Mouse (Mus musculus) lung, postnatal 25 days (tissue): ENCODE measurements around the gene Spg20.

ENCODE experiments used
- DNase-seq: peaks from one replicate; pipeline ENCODE4 v3.0.0; 2022; ENCODE audit warnings: low spot score

Spg20 gene

GRCm38 (mm10) chr3:55098014-55098413, 13.9 kb upstream of the Spg20 start:
- no peak for DNase-seq

DNA sequence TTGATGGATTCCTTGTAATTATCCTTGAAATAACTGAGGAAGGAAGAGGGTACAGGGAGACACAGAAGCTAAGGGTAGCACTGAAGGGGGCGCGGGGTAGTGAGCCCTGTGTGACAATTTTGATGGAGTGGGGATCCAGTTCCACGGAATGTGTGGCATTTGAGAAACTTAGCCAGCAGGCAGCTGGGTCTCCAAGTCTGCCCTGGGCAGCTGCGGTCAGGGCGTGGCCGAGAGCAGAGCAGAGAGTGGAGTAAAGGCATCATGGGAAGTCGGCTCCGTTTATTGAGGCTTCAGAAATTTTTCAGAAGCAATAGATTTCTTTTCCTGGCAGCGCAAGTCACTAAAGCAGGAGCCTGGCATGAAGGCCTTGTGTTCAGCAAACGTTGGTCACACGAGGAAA, 12.9 kb upstream of the Spg20 start:
- DNase-seq = no peak

DNA sequence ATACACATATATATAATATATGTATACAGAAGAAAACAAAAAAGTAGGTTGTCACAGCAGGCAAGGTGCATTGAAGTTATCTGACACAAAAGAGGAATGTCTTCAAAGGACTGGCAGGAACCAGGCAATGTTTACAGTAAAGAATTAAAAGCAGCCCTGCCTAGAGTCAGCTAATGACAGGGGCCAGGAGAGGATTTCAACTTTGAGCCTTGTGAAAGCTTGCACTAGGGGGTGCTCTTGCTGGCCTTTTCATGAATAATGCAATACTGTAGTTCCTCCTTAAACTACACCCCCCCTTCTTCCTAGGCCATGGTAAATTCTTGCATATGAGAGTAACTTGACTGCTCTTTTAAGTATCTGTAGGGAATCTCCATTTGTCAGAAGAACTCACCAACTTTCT, 10.8 kb upstream of the Spg20 start:
- DNase-seq = no peak

DNA sequence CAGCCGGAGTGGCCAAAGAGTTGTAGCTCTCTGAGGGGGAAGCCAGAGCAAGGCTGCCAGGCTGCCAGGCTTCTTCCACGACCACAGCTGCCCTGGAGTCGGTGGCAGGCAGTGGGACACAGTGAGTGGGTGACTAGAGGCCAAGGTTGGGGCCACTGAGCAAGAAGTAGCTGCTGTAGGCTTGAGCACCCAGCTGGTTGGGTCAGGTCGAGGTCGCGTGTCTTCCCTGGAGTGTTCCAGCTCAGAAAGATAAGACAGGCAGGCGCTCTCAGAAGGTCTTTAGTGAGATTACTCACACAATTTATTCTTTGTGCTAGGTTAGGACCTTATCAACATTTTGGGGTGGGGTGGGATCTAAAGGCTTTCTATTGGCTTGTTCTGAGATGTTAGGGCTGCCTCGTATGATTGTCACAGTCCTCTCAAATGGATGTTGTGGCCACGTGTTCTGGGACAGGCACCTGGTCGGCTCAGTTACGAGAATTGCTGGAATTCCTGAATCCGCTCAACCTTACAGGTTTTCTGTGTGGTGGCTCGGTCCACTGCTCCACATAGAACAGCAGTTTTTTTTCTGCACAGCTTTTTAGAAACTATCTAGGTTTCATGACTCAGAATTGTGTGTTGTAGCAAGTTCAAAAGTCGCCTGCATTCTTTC, 6.4 kb upstream of the Spg20 start:
- DNase-seq = no peak

DNA sequence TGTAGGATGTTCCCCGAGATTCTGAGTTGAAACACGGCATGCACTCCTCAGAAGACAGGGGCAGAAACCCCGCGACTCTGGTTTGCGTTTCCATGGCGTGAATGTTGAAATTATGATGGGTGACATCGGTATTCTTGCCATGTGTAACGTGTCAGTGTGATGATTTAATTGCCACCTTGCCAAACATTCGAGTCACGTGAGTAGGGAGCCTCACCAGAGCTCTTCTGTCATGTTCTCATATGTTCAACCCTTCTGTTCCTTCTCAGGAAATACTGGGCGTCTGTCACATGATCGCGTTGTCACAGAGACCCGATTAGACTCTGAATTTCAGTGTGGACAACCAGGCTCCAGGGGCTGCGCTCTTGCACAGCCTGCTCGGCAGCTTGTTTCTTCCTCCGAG, 5.9 kb upstream of the Spg20 start:
- DNase-seq = no peak

GRCm38 (mm10) chr3:55109097-55109496, 2.8 kb upstream of the Spg20 start:
- DNase-seq = no peak

DNA sequence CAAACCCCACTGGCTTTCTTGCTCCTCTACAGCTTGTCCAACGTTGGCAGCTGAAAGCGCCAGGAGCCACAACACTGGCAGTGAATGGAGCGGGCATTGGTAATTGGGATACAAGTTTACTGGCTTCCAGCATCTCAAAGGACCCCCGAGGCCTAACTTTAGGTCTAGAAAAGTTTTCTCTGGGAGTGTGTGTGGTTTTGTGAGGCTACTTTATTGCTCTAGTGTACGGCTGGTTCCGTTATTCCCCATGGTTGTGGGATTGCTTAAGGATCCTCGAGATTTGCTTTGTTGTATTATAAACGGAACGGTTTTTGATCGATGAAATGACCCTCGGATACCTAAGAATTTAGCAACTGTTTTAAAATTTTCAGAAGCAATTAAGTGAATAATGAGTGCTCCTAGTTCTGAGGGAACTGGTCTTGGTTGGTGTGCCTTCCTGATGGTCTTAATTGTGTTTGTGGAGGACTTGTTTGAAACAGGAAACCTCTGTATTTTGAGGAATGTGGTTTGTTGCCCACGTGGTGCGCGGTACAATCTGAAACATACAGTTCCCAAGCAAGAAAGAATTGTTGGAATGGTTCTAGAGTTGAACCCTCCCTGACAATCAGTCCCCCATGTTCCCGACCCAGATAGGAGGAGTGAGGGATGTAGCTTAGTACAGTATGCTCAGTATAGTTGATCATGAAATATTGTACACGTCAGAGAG, 955 bp downstream of the Spg20 start:
- DNase-seq = peak; percentile 21

DNA sequence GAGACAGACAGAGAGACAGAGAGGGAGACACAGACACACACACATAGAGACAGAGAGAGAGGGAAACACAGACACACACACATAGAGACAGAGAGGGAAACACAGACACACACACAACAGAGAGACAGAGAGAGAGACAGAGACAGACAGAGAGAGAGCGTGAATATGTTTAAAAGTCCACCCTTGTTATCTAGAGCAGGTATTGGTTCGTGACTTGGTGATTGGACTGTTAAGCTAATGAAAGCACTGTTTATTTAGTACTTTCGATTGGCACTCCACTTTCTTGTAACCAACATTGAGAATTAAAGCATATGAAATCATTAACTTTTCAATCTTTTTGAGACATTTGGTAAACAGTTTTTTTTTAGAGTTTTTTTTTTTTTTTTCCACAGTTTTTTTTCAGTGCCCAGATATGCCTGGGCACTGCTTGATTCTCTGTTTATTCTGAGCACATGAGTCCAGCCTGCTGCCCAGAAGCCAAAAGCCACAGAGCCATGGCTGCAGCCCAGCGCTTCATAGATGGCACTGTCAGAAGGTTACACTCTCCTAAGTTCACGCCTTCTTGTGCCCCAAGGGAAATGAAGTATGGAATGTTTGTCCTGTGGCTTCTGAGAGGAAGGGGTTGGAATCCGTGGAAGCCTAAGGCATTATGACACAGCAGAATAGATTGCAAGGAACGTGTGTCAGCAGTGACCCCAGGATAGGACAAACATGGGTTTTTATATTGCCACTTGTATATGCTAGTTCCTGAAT, 2.6 kb downstream of the Spg20 start:
- DNase-seq = peak; percentile 36

DNA sequence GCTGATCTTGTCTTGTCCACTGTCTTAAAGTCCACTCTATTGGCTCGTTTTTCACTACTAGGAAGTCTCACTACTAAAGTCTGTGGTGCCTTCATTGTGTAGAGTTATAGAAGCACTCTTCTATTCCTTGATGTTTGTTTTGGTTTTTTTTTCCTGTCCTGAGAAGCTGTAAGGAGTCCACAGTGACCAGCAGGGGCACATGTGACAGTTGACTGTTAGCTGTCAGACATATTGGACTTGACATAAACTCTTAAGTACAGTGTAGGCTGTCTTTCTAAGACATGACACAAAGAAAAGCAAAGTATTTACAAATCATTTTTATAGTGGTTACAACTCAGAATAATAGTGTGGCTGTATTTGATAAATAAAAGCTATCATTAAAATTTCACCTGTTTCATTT, 3.2 kb downstream of the Spg20 start:
- no peak for DNase-seq

- DNase-seq = no peak
These were observed 4.1 kb downstream of the Spg20 start for GRCm38 (mm10) chr3:55115989-55116388.

GRCm38 (mm10) chr3:55119275-55119898, 7.5 kb downstream of the Spg20 start:
- DNase-seq = peak; percentile 65

- DNase-seq = no peak
These were observed 10.5 kb downstream of the Spg20 start for GRCm38 (mm10) chr3:55122336-55122870.

- DNase-seq = no peak
These were observed 11.2 kb downstream of the Spg20 start for GRCm38 (mm10) chr3:55123064-55123463.

GRCm38 (mm10) chr3:55129181-55129692, 17.3 kb downstream of the Spg20 start:
- no peak for DNase-seq

DNA sequence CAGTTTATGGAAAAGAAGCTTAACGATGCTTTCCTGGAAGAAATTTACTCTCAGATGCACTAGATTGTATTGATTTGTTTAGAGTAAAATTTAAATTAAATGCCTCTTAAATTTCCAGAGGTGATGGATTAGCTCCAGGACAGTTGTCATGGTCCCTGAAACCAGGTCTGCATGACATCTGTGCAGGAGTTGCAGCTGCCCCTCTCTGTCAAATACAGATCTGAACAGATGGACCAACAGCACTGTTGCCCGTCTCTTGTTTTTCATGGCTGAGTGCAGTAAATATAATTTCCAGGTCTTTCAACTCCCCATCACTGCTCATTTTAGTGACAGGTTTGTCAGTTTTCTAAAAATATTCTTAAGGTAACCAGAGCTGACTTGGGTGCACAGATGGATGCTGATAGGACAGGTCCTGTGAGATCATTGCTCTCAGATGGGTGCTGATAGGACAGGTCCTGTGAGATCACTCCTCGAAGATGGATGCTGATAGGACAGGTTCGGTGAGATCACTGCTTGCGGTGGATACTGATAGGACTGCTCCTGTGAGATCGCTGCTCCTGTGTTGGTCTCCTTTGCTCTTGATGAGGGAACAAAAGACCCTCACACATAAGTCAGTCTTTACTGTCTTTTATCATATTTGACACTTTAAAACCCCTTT, 19.8 kb downstream of the Spg20 start:
- no peak for DNase-seq

GRCm38 (mm10) chr3:55137039-55137438, 25.1 kb downstream of the Spg20 start, which contains the start of gene Ccdc169:
Ccdc169 (plus strand) TSS chr3:55137339.
- DNase-seq = no peak

GRCm38 (mm10) chr3:55139837-55140236, 27.9 kb downstream of the Spg20 start:
- DNase-seq = no peak

- no peak for DNase-seq
These were observed 29.5 kb downstream of the Spg20 start for GRCm38 (mm10) chr3:55141401-55141800.

DNA sequence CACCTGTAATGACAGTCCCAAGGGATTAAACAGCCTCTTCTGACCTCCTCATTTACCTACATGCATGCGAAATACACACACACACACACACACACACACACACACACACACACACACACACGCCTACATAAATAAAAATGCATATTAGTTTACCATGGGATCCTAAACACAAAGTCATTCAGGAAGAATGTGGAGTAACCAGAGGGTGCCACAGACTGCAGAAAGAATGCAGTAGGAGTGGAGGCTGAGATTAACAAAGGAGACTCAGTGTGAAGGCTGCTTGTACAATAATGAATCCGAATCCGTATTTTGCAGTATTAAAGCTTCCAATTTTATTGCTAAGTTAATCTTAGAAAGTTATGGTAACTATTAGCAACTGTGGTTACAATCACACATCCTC, 33.0 kb downstream of the Spg20 start:
- no peak for DNase-seq

DNA sequence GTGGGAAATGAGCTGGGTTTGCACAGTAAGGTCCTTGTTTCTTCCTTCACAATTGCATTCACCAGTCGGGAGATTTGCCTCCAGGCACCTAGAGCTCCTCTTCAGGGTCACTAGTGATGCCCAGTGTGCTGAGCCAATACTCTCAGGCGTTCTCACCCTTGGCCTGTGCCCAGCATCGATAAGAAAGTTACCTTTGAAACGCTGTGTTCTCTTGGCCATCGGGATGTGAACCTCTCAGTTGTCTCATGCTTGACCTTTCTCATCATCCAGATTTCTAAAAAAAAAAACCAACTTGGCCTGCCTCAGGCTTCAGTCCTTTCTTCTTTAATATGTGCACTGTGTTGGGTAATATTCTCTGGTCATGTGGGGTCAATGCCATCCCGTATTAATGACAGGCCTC, 34.5 kb downstream of the Spg20 start:
- DNase-seq = no peak

- DNase-seq = no peak
These were observed 35.2 kb downstream of the Spg20 start for GRCm38 (mm10) chr3:55147156-55147555.

DNA sequence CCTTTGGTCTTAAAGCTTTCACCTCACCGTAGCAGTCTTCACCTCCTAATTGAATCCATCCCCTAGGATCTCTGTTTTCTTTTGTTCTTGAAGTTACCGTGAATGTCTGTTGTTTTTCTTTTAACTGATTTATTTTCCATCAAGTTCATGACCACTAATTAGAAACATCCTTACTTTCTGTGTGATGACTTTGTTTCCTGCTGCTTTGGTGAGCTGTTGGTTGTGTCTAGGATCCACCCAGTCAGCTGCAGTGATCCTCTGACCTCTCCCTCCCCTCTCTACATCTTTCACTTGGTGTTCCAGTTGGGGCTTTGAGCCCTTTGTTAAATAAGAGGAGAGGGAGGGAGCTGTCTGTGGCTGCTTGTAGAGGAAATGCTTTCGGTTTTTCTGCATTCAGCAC, 36.2 kb downstream of the Spg20 start:
- DNase-seq = no peak
